Mouse (Mus musculus) liver, postnatal 0 days (tissue): ENCODE measurements around the gene Uhrf1bp1l.

Source experiments
- CTCF ChIP-seq: sonication (generic); IDR thresholded peaks from 2 replicates; pipeline ENCODE4 v1.5.1; 2016; ENCODE audit warnings: antibody characterized with exemption, low read depth
- EP300 ChIP-seq: IDR thresholded peaks from 2 replicates; pipeline ENCODE4 v1.6.1; 2016; ENCODE audit warnings: antibody characterized with exemption, low read depth, mild to moderate bottlenecking

GRCm38 (mm10) chr10:89695194-89695911 lies 49.4 kb upstream of the Uhrf1bp1l start:
- no peak for TF ChIP-seq EP300
- no peak for TF ChIP-seq CTCF
